Mouse (Mus musculus) MEL (cell line): Measurements from ENCODE around the gene Taco1.

ENCODE experiments used
- CTCF ChIP-seq, 3 experiments: IDR thresholded peaks in 2 of 3; conservative IDR thresholded peaks in 1 of 3; 2 replicates each; pipeline ENCODE4 v1.5.1; 2011 to 2012; ENCODE audit warnings: low read length in 3 of 3, low read depth in 2 of 3, mild to moderate bottlenecking in 2 of 3, improper control_type of control experiment in 1 of 3, inconsistent platforms in 1 of 3, mixed read lengths in 1 of 3, moderate library complexity in 1 of 3; ENCODE audit not compliant: control insufficient read depth in 1 of 3, insufficient read depth in 1 of 3, poor library complexity in 1 of 3, severe bottlenecking in 1 of 3
- E2F4 ChIP-seq: IDR thresholded peaks from 2 replicates; pipeline ENCODE4 v1.6.1; 2011; ENCODE audit warnings: low read depth, low read length, improper control_type of control experiment, borderline replicate concordance
- MAX ChIP-seq: IDR thresholded peaks from 2 replicates; pipeline ENCODE4 v1.6.1; 2011; ENCODE audit warnings: low read length, improper control_type of control experiment
- MEF2A ChIP-seq: IDR thresholded peaks from 2 replicates; pipeline ENCODE4 v1.6.1; 2014; ENCODE audit warnings: low read depth, mild to moderate bottlenecking, inconsistent platforms, low read length, improper control_type of control experiment; ENCODE audit not compliant: poor library complexity, insufficient replicate concordance, severe bottlenecking; ENCODE audit errors: extremely low read depth
- POLR2A ChIP-seq, 2 experiments: IDR thresholded peaks; 2 replicates each; pipeline ENCODE4 v1.6.1; 2011 to 2012; ENCODE audit warnings: low read length in 2 of 2, mild to moderate bottlenecking in 2 of 2, control low read depth in 1 of 2, improper control_type of control experiment in 1 of 2, low read depth in 1 of 2, moderate library complexity in 1 of 2; ENCODE audit not compliant: control insufficient read depth in 1 of 2, insufficient read depth in 1 of 2, poor library complexity in 1 of 2
- POLR2AphosphoS2 ChIP-seq: IDR thresholded peaks from 2 replicates; pipeline ENCODE4 v1.6.1; 2011; ENCODE audit warnings: low read length, improper control_type of control experiment
- TCF12 ChIP-seq: IDR thresholded peaks from 2 replicates; pipeline ENCODE4 v1.6.1; 2014; ENCODE audit warnings: low read depth, mild to moderate bottlenecking, inconsistent platforms, low read length, improper control_type of control experiment, moderate library complexity
- UBTF ChIP-seq: IDR thresholded peaks from 2 replicates; pipeline ENCODE4 v1.6.1; 2012; ENCODE audit warnings: low read depth, mild to moderate bottlenecking, inconsistent platforms, low read length, improper control_type of control experiment, moderate library complexity, borderline replicate concordance; ENCODE audit not compliant: insufficient read depth
- USF1 ChIP-seq: IDR thresholded peaks from 2 replicates; pipeline ENCODE4 v1.6.1; 2014; ENCODE audit warnings: low read depth, mild to moderate bottlenecking, inconsistent platforms, low read length, improper control_type of control experiment, moderate library complexity

DNA sequence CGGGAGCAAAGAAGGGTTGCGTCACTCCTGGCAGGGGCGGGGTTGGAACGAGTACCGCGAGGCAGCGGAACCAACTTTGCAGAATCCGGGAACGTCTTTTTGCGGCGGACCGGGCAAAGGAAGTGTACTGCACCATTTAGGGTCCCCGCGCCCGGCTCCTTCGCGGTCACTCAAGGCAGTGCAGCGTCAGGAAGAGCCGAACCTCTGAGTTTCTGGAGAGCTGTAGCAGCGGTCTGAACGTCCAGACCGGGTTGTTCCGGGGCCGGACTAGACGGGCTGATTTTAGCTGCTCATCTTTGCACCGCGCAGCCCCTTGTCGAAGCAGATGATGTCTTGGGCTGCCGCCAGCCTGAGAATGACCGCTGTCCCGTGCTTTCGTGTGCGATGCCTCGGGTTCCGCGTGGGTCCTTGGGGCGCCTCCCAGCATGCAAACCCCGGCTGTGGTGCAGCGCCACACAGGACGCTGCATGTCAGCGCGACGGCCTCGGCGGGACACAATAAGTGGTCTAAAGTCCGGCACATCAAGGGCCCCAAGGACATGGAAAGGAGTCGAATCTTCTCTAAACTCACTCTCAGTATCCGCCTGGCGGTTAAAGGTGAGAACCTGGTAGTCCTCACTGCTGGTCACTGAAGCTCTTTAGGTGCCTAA lies at the start of gene Taco1:
- peak in 2 of 3 experiments; percentile 4 to 9; a peak in 1 of 6 replicates for TF ChIP-seq CTCF (IDR thresholded peaks at IDR 0.05 in 2 of 3, conservative IDR thresholded peaks at IDR 0.05 in 1 of 3; ENCODE audit: control insufficient read depth in 1 of 3, insufficient read depth in 1 of 3, low read depth in 2 of 3, low read length in 3 of 3, poor library complexity in 1 of 3, severe bottlenecking in 1 of 3)
- peak; percentile 94 to 96 for TF ChIP-seq POLR2A (IDR thresholded peaks at IDR 0.05; ENCODE audit: control insufficient read depth in 1 of 2, insufficient read depth in 1 of 2, low read depth in 1 of 2, low read length in 2 of 2, poor library complexity in 1 of 2)
- TF ChIP-seq UBTF = 0 out of 2 replicates have a peak, but pooled peaks have one; percentile 82
- peak; percentile 45; the same call in 1 of the 2 replicates for TF ChIP-seq E2F4
- TF ChIP-seq MEF2A = no peak
- peak; percentile 88 for TF ChIP-seq MAX
- peak; percentile 47 for TF ChIP-seq USF1
- peak; percentile 89 for TF ChIP-seq POLR2AphosphoS2
- peak; percentile 88 for TF ChIP-seq TCF12
